Mouse (Mus musculus) ES-E14 (cell line): ENCODE measurements around the gene Ptprg.

Experiments used
- ZC3H11A ChIP-seq: IDR thresholded peaks from 2 replicates; pipeline ENCODE4 v1.6.1; 2012; ENCODE audit warnings: low read depth, mild to moderate bottlenecking, inconsistent platforms, low read length, borderline replicate concordance
- ZNF384 ChIP-seq: IDR thresholded peaks from 2 replicates; pipeline ENCODE4 v1.6.1; 2012; ENCODE audit warnings: low read depth, low read length, inconsistent platforms

GRCm38 (mm10) chr14:12133163-12133562 is 579.8 kb downstream of the Ptprg start:
- TF ChIP-seq ZC3H11A (no peak), ZNF384 (no peak)
